Mouse (Mus musculus) neural tube, embryonic 13.5 days (tissue): ENCODE measurements around the gene Mrpl48. TPM values are rescaled to one million over a fixed set of nuclear protein-coding genes. Genes with fewer than 3 reads are reported as not detected.
A peak's percentile ranks its signal among the peaks of the same experiment; 100 is the strongest.

ENCODE experiments used
- ATAC-seq: fragments of 200-750 bp; cut with Nextera tagmentation; 2 replicates; pipeline ENCODE4 v1.8.0; 2017; ENCODE audit warnings: low read depth, mild to moderate bottlenecking, moderate TSS enrichment, moderate library complexity
- H3K27ac ChIP-seq: fragments of 300-500 bp; sonication (generic); replicated peaks from 2 replicates; pipeline ENCODE4 v1.5.1; 2015; ENCODE audit warnings: moderate library complexity, mild to moderate bottlenecking, inconsistent platforms
- H3K27me3 ChIP-seq: fragments of 300-500 bp; sonication (generic); 2 replicates; pipeline ENCODE4 v1.6.1; 2015; ENCODE audit warnings: mild to moderate bottlenecking, inconsistent platforms
- H3K36me3 ChIP-seq: fragments of 300-500 bp; sonication (generic); 2 replicates; pipeline ENCODE4 v1.6.1; 2015; ENCODE audit warnings: mild to moderate bottlenecking, inconsistent platforms
- H3K4me1 ChIP-seq: fragments of 300-500 bp; sonication (generic); replicated peaks from 2 replicates; pipeline ENCODE4 v1.6.1; 2015; ENCODE audit warnings: inconsistent platforms
- H3K4me2 ChIP-seq: fragments of 300-500 bp; sonication (generic); 2 replicates; pipeline ENCODE4 v1.6.1; 2015; ENCODE audit warnings: inconsistent platforms, mild to moderate bottlenecking, moderate library complexity
- H3K4me3 ChIP-seq: fragments of 300-500 bp; sonication (generic); 2 replicates; pipeline ENCODE4 v1.5.1; 2015; ENCODE audit warnings: mild to moderate bottlenecking, inconsistent platforms
- H3K9ac ChIP-seq: fragments of 300-500 bp; sonication (generic); 2 replicates; pipeline ENCODE4 v1.6.1; 2015; ENCODE audit warnings: moderate library complexity, mild to moderate bottlenecking, inconsistent platforms
- H3K9me3 ChIP-seq: fragments of 300-500 bp; sonication (generic); 2 replicates; pipeline ENCODE4 v1.6.1; 2016; ENCODE audit warnings: inconsistent platforms
- WGBS: fragments of 180-500 bp; shearing (Covaris S2); methylation state at CpG from one replicate; pipeline ENCODE4 v1.1.7; 2015; 5-methylcytosine and 5-hydroxymethylcytosine counted together
- polyA plus RNA-seq: library from polyadenylated mRNA; unstranded; fragments of >200 nt; fragmentation: Nextera tagmentation; extraction: Ambion mirVana; gene quantifications from 2 replicates; pipeline ENCODE4 v1.2.1, GENCODE M21; 2015

Gene Mrpl48
- polyA plus RNA-seq, result 79.0 and 85.6 TPM in 2 replicates

GRCm38 (mm10) chr7:100608130-100608741, at the start of gene Mrpl48:
TSS of gene Mrpl48 (minus strand) at chr7:100608301.
- 1% methylated on average over 43 of the region's 43 CpGs for WGBS
- H3K36me3 ChIP-seq, result no peaks in the 10 kb centered on the region
- peak within 1 kb of the TSS; percentile 100 for H3K4me3 ChIP-seq
- H3K27me3 ChIP-seq, result no peaks in the 10 kb centered on the region
- H3K4me1 ChIP-seq, result peaks cover 25% of the 10 kb centered on the region
- H3K27ac ChIP-seq, result peak within 1 kb of the TSS; percentile 100
- H3K9ac ChIP-seq, result peak within 1 kb of the TSS; percentile 100
- peak within 1 kb of the TSS; percentile 72 for H3K4me2 ChIP-seq
- H3K9me3 ChIP-seq, result no peaks in the 10 kb centered on the region
- ATAC-seq, result peak; percentile 58

- Histone ChIP-seq H3K4me3 (no peak overlapping the region), H3K9ac (no peak overlapping the region), H3K9me3 (no peaks in the 10 kb centered on the region), H3K4me2 (no peak overlapping the region), H3K36me3 (no peaks in the 10 kb centered on the region), H3K27ac (no peak overlapping the region), H3K4me1 (peaks cover 33% of the 10 kb centered on the region), H3K27me3 (no peaks in the 10 kb centered on the region)
- WGBS, result 55% methylated on average over 5 of the region's 5 CpGs
- ATAC-seq, result no peak
Measured at GRCm38 (mm10) chr7:100656739-100657138, 48.6 kb upstream of the Mrpl48 start.

- no peaks in the 10 kb centered on the region for H3K27me3 ChIP-seq
- H3K4me3 ChIP-seq, result no peak overlapping the region
- H3K4me1 ChIP-seq, result peaks cover 33% of the 10 kb centered on the region
- no peaks in the 10 kb centered on the region for H3K9me3 ChIP-seq
- 80% methylated on average over 8 of the region's 8 CpGs for WGBS
- no peak overlapping the region for H3K9ac ChIP-seq
- peaks cover under 1% of the 10 kb centered on the region; the same call in 1 of the 2 replicates for H3K36me3 ChIP-seq
- no peak for ATAC-seq
- H3K27ac ChIP-seq, result peak overlapping the region; percentile 77
- no peak overlapping the region for H3K4me2 ChIP-seq
Measured at GRCm38 (mm10) chr7:100654441-100654840, 46.3 kb upstream of the Mrpl48 start.

GRCm38 (mm10) chr7:100653480-100654266, 45.6 kb upstream of the Mrpl48 start:
- Histone ChIP-seq H3K9me3 (no peaks in the 10 kb centered on the region), H3K27me3 (no peaks in the 10 kb centered on the region), H3K9ac (no peak overlapping the region), H3K4me1 (peaks cover 33% of the 10 kb centered on the region), H3K4me2 (no peak overlapping the region), H3K36me3 (peaks cover 8% of the 10 kb centered on the region), H3K4me3 (no peak overlapping the region), H3K27ac (peak overlapping the region; percentile 77)
- peak; percentile 87 for ATAC-seq
- 55% methylated on average over 9 of the region's 9 CpGs for WGBS

GRCm38 (mm10) chr7:100651011-100651410, 42.9 kb upstream of the Mrpl48 start:
- no peak for ATAC-seq
- Histone ChIP-seq H3K4me2 (no peak overlapping the region), H3K9ac (no peak overlapping the region), H3K36me3 (peaks cover 8% of the 10 kb centered on the region), H3K4me3 (no peak overlapping the region), H3K27ac (no peak overlapping the region), H3K9me3 (no peaks in the 10 kb centered on the region), H3K27me3 (no peaks in the 10 kb centered on the region), H3K4me1 (peaks cover 16% of the 10 kb centered on the region)
- WGBS, result 75% methylated on average over 4 of the region's 4 CpGs

- H3K27me3 ChIP-seq, result no peaks in the 10 kb centered on the region
- H3K4me1 ChIP-seq, result peaks cover 16% of the 10 kb centered on the region
- no peak overlapping the region for H3K4me3 ChIP-seq
- WGBS, result 83% methylated on average over 6 of the region's 6 CpGs
- no peaks in the 10 kb centered on the region for H3K9me3 ChIP-seq
- no peak overlapping the region for H3K9ac ChIP-seq
- no peak for ATAC-seq
- H3K27ac ChIP-seq, result no peak overlapping the region
- peaks cover 8% of the 10 kb centered on the region for H3K36me3 ChIP-seq
- H3K4me2 ChIP-seq, result no peak overlapping the region
Measured at GRCm38 (mm10) chr7:100650421-100650820, 42.3 kb upstream of the Mrpl48 start.

- no peak for ATAC-seq
- WGBS, result 75% methylated on average over 8 of the region's 8 CpGs
- no peak overlapping the region for H3K4me3 ChIP-seq
Measured at GRCm38 (mm10) chr7:100649826-100650225, 41.7 kb upstream of the Mrpl48 start.

GRCm38 (mm10) chr7:100649095-100649494, 41.0 kb upstream of the Mrpl48 start:
- Histone ChIP-seq H3K9me3 (no peaks in the 10 kb centered on the region), H3K4me1 (peaks cover 9% of the 10 kb centered on the region), H3K27me3 (no peaks in the 10 kb centered on the region), H3K4me3 (no peak overlapping the region), H3K27ac (no peak overlapping the region), H3K36me3 (peaks cover 12% of the 10 kb centered on the region), H3K9ac (no peak overlapping the region), H3K4me2 (no peak overlapping the region)
- no peak for ATAC-seq
- 80% methylated on average over 4 of the region's 4 CpGs for WGBS

More at GRCm38 (mm10) chr7:100649826-100650225, 41.7 kb upstream of the Mrpl48 start:
- peaks cover 8% of the 10 kb centered on the region for H3K36me3 ChIP-seq
- H3K4me1 ChIP-seq, result peaks cover 16% of the 10 kb centered on the region
- H3K27me3 ChIP-seq, result no peaks in the 10 kb centered on the region
- H3K4me2 ChIP-seq, result no peak overlapping the region
- H3K9ac ChIP-seq, result no peak overlapping the region
- no peak overlapping the region for H3K27ac ChIP-seq
- no peaks in the 10 kb centered on the region for H3K9me3 ChIP-seq

GRCm38 (mm10) chr7:100645147-100645546, 37.0 kb upstream of the Mrpl48 start:
- ATAC-seq, result no peak
- Histone ChIP-seq H3K27me3 (no peaks in the 10 kb centered on the region), H3K36me3 (peaks cover 20% of the 10 kb centered on the region), H3K4me1 (no peaks in the 10 kb centered on the region), H3K9me3 (no peaks in the 10 kb centered on the region), H3K4me2 (no peak overlapping the region), H3K27ac (no peak overlapping the region), H3K4me3 (no peak overlapping the region), H3K9ac (no peak overlapping the region)
- WGBS, result 33% methylated on average over 3 of the region's 3 CpGs

- Histone ChIP-seq H3K4me2 (no peak overlapping the region), H3K27ac (no peak overlapping the region), H3K36me3 (peaks cover 22% of the 10 kb centered on the region), H3K9me3 (no peaks in the 10 kb centered on the region), H3K4me3 (no peak overlapping the region), H3K4me1 (no peaks in the 10 kb centered on the region), H3K9ac (no peak overlapping the region), H3K27me3 (no peaks in the 10 kb centered on the region)
- WGBS, result 91% methylated on average over 4 of the region's 4 CpGs
- no peak for ATAC-seq
Measured at GRCm38 (mm10) chr7:100642413-100642812, 34.3 kb upstream of the Mrpl48 start.

GRCm38 (mm10) chr7:100637657-100638056, 29.6 kb upstream of the Mrpl48 start:
- H3K27ac ChIP-seq, result no peak overlapping the region
- no peaks in the 10 kb centered on the region for H3K9me3 ChIP-seq
- peaks cover 41% of the 10 kb centered on the region for H3K36me3 ChIP-seq
- ATAC-seq, result no peak
- no peak overlapping the region for H3K4me2 ChIP-seq
- no peak overlapping the region for H3K4me3 ChIP-seq
- H3K27me3 ChIP-seq, result no peaks in the 10 kb centered on the region
- 9% methylated on average over 1 of the region's 1 CpGs for WGBS
- no peak overlapping the region for H3K9ac ChIP-seq
- H3K4me1 ChIP-seq, result no peaks in the 10 kb centered on the region

- Histone ChIP-seq H3K27me3 (no peaks in the 10 kb centered on the region), H3K4me3 (no peak overlapping the region), H3K4me1 (peaks cover 8% of the 10 kb centered on the region), H3K27ac (0 out of 2 replicates have a peak overlapping the region, but pooled peaks have one; percentile 5), H3K4me2 (no peak overlapping the region), H3K36me3 (peaks cover under 1% of the 10 kb centered on the region; the same call in 1 of the 2 replicates), H3K9me3 (no peaks in the 10 kb centered on the region), H3K9ac (no peak overlapping the region)
- no peak for ATAC-seq
- WGBS, result 69% methylated on average over 3 of the region's 3 CpGs
Measured at GRCm38 (mm10) chr7:100624538-100624937, 16.4 kb upstream of the Mrpl48 start.
